Mouse (Mus musculus) G1E (cell line): Measurements from ENCODE around the gene Ccdc8.

Experiments used
- CTCF ChIP-seq: IDR thresholded peaks from 2 replicates; pipeline ENCODE4 v1.5.1; 2012; ENCODE audit warnings: low read depth, low read length, inconsistent platforms, mixed read lengths
- POLR2AphosphoS5 ChIP-seq: IDR thresholded peaks from 2 replicates; pipeline ENCODE4 v1.6.1; 2012; ENCODE audit warnings: low read depth, low read length, inconsistent platforms; ENCODE audit not compliant: insufficient replicate concordance
- TAL1 ChIP-seq: conservative IDR thresholded peaks from 2 replicates; pipeline ENCODE4 v1.6.1; 2012; ENCODE audit warnings: low read depth, low read length, inconsistent platforms, mixed read lengths

DNA sequence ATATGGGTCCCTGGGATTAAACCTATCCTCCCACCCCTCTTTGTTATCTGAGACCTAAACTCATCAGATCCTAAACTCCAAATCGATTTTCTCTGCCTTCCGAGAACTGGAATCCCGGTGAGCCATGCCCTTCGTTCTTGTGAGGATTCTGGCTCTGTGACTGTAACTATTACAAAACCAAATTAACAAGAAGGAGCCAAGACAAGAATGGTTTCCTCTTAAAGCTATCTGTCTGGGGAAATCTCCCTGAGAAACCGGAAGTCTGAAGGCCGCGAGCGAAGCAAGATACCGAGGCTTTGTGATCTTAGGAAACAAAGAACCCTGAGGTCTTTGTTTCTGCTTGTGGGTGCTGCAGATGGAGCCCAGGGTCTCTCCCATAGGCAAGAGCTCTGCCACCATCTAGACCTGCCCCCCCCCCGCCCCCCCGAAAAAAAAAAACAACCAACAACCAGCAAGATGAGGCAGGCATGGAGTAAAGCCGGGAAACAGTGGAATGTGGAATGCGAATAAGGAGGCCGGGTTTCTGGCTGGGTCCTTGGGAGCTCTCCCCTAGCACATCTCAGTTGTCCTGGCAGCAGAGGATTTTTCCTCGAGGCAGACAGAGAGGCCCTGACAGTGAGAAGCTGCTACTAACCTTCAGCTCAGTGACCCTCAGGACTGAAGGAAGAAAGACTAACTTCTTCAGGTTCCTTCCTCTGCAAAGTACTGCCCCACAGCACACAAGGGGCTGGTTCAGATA, 2.3 kb upstream of the Ccdc8 start:
- TF ChIP-seq CTCF (no peak), POLR2AphosphoS5 (no peak), TAL1 (no peak)
